Mouse (Mus musculus) layer of hippocampus, adult 9-11 months (tissue): ENCODE measurements around the gene Mia2.
A peak's percentile ranks its signal among the peaks of the same experiment; 100 is the strongest.
"Not testable (repeated sequence)": the region's sequence is repeated elsewhere in the genome, so short reads cannot be mapped to it uniquely, and the experiment has no call there.

ENCODE experiments used
- DNase-seq: peaks from one replicate; pipeline ENCODE4 v3.0.0; 2022

Mia2 gene

GRCm38 (mm10) chr12:59095104-59096025, at the start of gene Mia2:
Mia2 (plus strand) TSS chr12:59095799.
- no peak for DNase-seq

DNA sequence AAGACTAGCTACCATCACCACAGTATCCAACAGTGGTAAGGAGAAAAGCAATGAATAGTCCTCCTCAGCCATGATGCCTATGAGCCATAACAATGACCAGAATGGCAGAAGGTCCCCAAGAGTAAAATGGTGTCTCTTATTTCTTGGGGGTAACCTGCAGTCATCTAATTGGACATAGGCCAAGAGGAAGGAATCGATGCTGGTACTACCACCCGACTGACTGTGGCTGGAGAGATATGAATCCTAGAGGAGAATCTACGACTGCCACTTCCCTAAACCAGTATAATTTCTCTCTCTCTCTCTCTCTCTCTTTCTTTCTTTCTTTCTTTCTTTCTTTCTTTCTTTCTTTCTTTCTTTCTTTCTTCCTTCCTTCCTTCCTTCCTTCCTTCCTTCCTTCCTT, 43.1 kb upstream of the Mia2 start:
- DNase-seq = no peak

GRCm38 (mm10) chr12:59053166-59053565, 42.4 kb upstream of the Mia2 start:
- DNase-seq = no peak

DNA sequence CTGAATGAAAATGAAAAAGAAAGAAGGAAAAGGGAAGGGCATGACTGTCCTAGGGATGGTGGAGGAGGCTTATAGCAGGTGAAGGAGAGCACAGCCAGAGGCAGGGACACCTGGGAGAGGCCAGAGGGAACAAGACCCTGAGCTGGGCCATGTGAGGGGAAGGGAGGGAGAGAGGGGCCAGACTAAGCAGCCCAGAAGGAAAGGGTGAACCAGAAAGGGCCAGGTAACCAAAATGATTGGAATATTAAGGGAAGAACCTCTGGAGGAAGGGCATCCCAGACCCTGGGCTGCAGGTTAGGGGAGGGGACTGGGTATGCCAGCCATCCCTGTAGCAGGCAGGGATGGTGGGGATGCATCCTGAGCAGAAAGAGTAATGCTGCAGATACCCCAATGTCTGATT, 41.6 kb upstream of the Mia2 start:
- no peak for DNase-seq

- no peak for DNase-seq
These were observed 40.3 kb upstream of the Mia2 start for GRCm38 (mm10) chr12:59055196-59055850.

GRCm38 (mm10) chr12:59056222-59056621, 39.4 kb upstream of the Mia2 start:
- DNase-seq = no peak

DNA sequence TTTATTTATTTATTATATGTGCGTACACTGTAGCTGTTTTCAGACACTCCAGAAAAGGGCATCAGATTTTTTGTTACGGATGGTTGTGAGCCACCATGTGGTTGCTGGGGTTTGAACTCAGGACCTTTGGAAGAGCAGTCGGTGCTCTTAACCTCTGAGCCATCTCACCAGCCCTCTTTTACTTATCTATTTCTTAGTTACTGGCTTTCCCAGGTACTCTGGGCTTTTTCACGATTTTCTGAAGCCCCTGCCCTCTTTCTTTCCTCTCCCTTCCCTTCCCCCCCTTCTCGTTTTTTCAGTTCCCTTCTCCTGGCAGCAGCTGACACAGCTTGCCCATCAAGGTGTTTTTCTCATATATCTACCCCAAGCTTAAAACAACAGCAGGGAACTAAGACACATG, 37.4 kb upstream of the Mia2 start:
- not testable (repeated sequence) for DNase-seq

DNA sequence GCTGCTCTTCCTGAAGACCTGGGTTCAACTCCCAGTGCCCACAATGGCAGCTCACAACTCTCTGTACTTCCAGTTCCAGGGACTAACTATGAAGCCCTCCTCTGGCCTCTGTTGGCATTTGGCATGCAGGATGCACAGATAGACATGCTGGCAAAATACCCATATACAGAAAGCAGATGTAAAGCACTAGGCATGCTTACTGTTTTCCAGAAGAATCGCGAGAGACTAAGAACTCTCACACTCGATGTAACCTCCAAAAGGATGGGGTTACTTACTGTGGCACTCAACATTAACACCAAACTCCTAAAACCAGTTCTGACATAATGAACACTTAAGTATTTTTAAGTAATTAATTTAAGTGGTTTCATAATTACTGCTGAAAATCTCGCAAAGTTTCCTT, 35.3 kb upstream of the Mia2 start:
- no peak for DNase-seq

DNA sequence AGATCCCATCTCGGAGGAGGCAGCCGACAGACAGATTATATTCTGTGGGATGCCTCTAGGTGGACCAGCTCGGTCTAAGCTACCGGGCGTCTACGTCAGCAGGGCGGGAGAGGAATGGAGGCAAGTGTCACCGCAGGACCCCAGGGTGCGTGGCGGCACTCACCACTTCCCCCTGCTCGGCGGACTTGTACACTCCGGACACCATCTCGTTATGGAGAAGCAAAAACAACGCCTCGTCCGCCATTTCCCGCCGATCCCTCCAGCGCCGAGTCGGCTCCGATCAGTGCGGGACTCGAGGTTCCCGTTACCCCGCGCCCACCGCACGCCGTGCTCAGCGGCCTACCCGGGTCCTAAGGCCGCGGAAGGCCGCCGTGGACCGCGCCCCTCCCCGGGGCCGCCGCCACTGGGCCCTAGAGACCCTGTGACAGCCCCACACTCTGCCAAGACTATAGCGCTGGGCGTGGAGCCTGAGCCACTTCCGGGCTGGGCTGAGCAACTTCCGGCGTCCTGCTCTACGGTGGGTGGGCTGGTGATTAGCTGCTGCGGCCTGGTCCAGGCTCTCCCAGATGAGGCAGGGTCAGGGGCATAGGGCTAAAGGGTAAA, 34.5 kb upstream of the Mia2 start, which contains the start of gene Trappc6b:
Gene Trappc6b (minus strand): TSS at position 480 of the 603 bp plus-strand sequence.
- peak; percentile 84 for DNase-seq

DNA sequence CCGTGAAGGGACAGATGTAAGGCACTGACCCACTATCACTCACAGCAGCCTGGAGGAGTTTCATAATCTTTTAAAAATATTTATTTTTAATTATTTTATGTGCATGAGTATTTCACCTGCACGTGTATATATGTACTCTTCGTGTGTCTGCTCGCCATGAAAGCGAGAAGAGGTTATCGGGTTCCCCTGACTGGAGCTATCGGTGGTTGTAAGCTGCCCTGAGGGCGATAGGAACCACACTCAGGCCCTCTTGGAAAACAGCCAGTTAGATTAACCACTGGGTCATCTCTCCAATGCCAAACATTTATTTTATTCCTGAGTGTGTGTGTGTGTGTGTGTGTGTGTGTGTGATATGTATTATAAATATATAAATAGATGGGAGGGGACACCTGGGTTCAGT, 30.8 kb upstream of the Mia2 start:
- no peak for DNase-seq

GRCm38 (mm10) chr12:59065776-59066175, 29.8 kb upstream of the Mia2 start:
- DNase-seq = no peak

- peak; percentile 98 for DNase-seq
These were observed 29.0 kb upstream of the Mia2 start, which contains the start of gene Pnn for GRCm38 (mm10) chr12:59066448-59067077. Pnn (plus strand) TSS chr12:59066884.

GRCm38 (mm10) chr12:59067095-59067494, 28.5 kb upstream of the Mia2 start:
- no peak for DNase-seq

DNA sequence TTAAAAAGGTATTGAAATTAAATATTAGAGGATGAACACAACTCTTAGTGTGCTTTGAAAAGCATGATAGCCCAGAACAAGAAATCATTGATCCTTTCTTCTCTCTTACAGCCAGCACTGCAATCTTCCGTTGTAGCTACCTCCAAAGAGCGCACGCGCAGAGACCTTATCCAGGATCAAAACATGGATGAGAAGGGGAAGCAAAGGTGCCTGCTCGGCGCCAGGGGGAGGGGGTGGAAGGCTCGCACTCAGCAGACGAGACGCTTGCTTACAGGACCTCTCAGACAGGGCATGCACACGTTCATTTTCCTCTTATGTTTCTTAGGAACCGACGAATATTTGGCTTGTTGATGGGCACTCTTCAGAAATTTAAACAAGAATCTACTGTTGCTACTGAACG, 26.8 kb upstream of the Mia2 start:
- no peak for DNase-seq

DNA sequence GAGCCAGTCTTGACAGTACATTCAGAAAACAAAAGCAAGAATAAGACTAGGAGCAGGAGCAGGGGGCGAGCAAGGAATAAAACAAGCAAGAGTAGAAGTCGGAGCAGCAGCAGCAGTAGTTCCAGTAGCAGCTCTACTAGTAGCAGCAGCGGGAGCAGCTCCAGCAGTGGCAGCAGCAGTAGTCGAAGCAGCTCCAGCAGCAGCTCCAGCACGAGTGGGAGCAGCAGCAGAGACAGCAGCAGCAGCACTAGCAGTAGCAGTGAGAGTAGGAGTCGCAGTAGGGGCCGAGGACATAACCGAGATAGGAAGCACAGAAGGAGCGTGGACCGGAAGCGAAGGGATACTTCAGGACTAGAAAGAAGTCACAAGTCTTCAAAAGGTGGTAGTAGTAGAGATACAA, 23.3 kb upstream of the Mia2 start:
- no peak for DNase-seq

GRCm38 (mm10) chr12:59074052-59074451, 21.5 kb upstream of the Mia2 start:
- no peak for DNase-seq

GRCm38 (mm10) chr12:59076996-59077395, 18.6 kb upstream of the Mia2 start:
- no peak for DNase-seq

DNA sequence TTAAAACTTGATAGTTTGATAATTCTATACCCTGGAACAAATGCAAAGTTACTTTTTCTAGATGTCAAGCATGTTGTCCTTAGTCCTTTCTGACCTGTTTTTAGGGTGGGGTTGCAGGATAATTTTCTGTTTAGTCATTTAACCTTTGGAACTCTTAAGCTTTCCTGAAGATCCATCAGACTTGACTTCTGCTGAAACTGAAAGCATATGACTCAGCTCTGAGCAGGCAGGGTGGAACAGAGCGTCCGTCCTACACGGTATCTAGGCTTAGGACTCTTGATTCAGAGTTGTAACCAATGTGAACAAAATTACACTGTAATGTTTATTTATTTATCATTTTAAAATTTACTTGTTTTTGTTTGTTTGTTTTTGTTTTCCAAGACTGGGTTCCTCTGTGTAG, 17.7 kb upstream of the Mia2 start:
- no peak for DNase-seq

GRCm38 (mm10) chr12:59080461-59080860, 15.1 kb upstream of the Mia2 start:
- DNase-seq = no peak

GRCm38 (mm10) chr12:59084446-59084845, 11.2 kb upstream of the Mia2 start:
- DNase-seq = no peak

DNA sequence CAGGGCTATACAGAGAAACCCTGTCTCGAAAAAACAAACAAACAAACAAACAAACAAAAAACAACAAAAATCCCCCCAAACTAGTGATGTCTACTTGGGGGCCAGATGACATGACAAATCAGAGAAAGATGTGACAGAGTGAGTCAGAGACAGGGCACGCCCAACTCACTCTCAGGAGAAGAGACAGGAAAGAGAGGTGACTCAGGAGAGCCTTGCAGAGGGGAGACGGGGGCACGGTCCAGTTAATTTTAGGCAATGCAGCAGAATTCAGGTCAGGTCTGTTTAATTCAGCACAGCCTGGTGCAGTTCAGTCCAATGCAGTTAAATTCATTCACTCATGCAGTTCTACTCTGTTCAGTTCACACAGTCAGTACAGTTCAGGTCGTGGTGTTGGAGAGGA, 9.4 kb upstream of the Mia2 start:
- DNase-seq = no peak

GRCm38 (mm10) chr12:59093543-59093942, 2.1 kb upstream of the Mia2 start:
- DNase-seq = no peak

DNA sequence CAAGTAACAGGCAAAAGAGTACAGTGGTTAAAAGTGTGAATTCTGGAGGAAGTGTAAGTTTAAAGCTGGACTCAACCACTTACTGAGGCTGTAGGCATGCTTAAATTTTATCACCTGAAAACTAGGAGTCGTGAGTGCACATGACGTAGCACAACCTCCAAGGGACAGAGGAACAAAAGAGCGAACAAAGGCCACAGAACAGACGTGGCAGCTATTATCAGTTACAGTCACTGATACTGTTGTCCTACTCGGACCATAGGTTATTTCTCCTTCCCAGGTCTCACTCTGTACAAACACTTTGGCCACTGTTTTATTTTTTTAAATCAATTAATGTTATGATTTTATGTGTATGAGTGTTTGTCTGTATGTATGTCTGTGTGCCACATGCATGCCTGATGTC, 9.2 kb downstream of the Mia2 start:
- DNase-seq = no peak
